Mouse (Mus musculus) midbrain, embryonic 16.5 days (tissue): ENCODE measurements around the gene C1qtnf7. TPM values are rescaled to one million over a fixed set of nuclear protein-coding genes. Genes with fewer than 3 reads are reported as not detected.

Experiments
- ATAC-seq: fragments of 200-750 bp; cut with Nextera tagmentation; 2 replicates; pipeline ENCODE4 v1.8.0; 2017; ENCODE audit warnings: moderate TSS enrichment
- H3K27ac ChIP-seq: fragments of 300-500 bp; sonication (generic); 2 replicates; pipeline ENCODE4 v1.5.1; 2014; ENCODE audit warnings: mild to moderate bottlenecking, low read length, mixed read lengths
- H3K27me3 ChIP-seq: fragments of 300-500 bp; sonication (generic); 2 replicates; pipeline ENCODE4 v1.6.1; 2014; ENCODE audit warnings: low read depth, low read length, mixed read lengths; ENCODE audit not compliant: control insufficient read depth, insufficient read depth
- H3K36me3 ChIP-seq: fragments of 300-500 bp; sonication (generic); 2 replicates; pipeline ENCODE4 v1.6.1; 2014; ENCODE audit warnings: mild to moderate bottlenecking, low read length, moderate library complexity, mixed read lengths; ENCODE audit not compliant: control insufficient read depth, insufficient read depth
- H3K4me1 ChIP-seq: fragments of 300-500 bp; sonication (generic); 2 replicates; pipeline ENCODE4 v1.6.1; 2014; ENCODE audit warnings: mild to moderate bottlenecking, low read length, mixed read lengths; ENCODE audit not compliant: control insufficient read depth, insufficient read depth
- H3K4me2 ChIP-seq: fragments of 300-500 bp; sonication (generic); 2 replicates; pipeline ENCODE4 v1.6.1; 2014; ENCODE audit warnings: mild to moderate bottlenecking, low read length, mixed read lengths
- H3K4me3 ChIP-seq: fragments of 300-500 bp; sonication (generic); 2 replicates; pipeline ENCODE4 v1.5.1; 2014; ENCODE audit warnings: low read depth, mild to moderate bottlenecking, low read length, moderate library complexity, mixed read lengths
- H3K9ac ChIP-seq: fragments of 300-500 bp; sonication (generic); 2 replicates; pipeline ENCODE4 v1.6.1; 2014; ENCODE audit warnings: low read depth, low read length, mixed read lengths
- H3K9me3 ChIP-seq: fragments of 300-500 bp; sonication (generic); replicated peaks from 2 replicates; pipeline ENCODE4 v1.6.1; 2014; ENCODE audit warnings: mild to moderate bottlenecking, low read length, mixed read lengths; ENCODE audit not compliant: control insufficient read depth, poor library complexity, severe bottlenecking
- WGBS: fragments of 180-500 bp; shearing (Covaris S2); extraction: QIAGEN DNeasy Blood & Tissue Kit; methylation state at CpG from one replicate; pipeline ENCODE4 v1.1.7; 2014; 5-methylcytosine and 5-hydroxymethylcytosine counted together
- polyA plus RNA-seq: library from polyadenylated mRNA; unstranded; fragments of >200 nt; fragmentation: Nextera tagmentation; extraction: Ambion mirVana; gene quantifications from 2 replicates; pipeline ENCODE4 v1.2.1, GENCODE M21; 2015

Gene C1qtnf7
- polyA plus RNA-seq, 1 experiment from 2014 or later: 1.1 TPM

DNA sequence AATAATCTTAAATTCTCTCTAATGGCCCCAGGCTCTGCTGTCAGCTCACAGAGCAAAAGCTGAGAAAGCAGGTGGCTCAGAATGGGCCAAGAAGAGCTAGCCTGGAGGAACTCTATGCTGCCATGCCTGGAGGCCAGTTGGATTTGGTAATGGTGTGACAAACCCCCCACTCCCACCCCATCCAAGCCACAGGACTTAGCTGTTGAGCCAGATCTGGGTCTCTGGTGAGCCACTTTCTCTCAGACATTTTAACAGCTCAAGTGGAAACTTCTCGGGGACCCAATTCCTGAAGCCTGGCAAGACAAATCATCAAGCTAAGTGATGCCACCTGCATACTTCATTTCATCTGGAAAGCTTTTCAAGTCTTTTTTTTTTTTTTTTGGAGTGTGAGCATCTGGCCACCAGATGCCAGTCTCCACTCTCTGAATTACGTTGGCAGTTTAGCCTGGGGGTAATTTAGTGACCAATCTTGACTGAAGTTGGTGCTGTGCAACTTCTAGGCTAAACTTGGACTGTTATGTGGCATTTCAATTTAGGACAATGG lies 11.0 kb upstream of the C1qtnf7 start:
- no peaks in the 10 kb centered on the region for H3K9me3 ChIP-seq
- no peaks in the 10 kb centered on the region for H3K36me3 ChIP-seq
- no peak overlapping the region for H3K4me3 ChIP-seq
- H3K27ac ChIP-seq: no peak overlapping the region
- no peaks in the 10 kb centered on the region for H3K4me1 ChIP-seq
- no peak overlapping the region for H3K4me2 ChIP-seq
- H3K27me3 ChIP-seq: no peaks in the 10 kb centered on the region
- WGBS: 76% methylated on average over 2 of the region's 2 CpGs
- no peak for ATAC-seq
- H3K9ac ChIP-seq: no peak overlapping the region

DNA sequence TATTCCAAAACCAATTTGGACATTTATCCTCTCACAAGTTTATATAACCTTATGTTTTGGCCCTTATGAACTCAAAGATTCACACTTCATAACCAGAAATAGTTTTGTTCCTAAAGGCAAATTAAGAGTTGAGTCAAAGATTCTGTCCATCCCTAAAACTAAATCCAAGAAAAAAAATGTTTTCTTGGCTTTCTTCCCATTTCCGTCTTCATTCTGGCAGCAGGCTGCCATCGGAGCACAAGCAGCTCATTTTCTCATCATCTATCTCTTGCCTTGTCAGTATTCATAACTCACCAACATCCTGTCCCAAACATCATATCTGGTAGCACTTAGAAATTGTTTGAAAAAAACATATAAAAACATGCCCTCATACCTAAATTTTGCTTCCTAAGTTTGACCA lies 6.9 kb upstream of the C1qtnf7 start:
- Histone ChIP-seq H3K27me3 (no peaks in the 10 kb centered on the region), H3K4me2 (no peak overlapping the region), H3K4me1 (no peaks in the 10 kb centered on the region), H3K9me3 (no peaks in the 10 kb centered on the region), H3K4me3 (no peak overlapping the region), H3K9ac (no peak overlapping the region), H3K27ac (no peak overlapping the region), H3K36me3 (no peaks in the 10 kb centered on the region)
- ATAC-seq: no peak
- WGBS: 77% methylated on average over 2 of the region's 2 CpGs

DNA sequence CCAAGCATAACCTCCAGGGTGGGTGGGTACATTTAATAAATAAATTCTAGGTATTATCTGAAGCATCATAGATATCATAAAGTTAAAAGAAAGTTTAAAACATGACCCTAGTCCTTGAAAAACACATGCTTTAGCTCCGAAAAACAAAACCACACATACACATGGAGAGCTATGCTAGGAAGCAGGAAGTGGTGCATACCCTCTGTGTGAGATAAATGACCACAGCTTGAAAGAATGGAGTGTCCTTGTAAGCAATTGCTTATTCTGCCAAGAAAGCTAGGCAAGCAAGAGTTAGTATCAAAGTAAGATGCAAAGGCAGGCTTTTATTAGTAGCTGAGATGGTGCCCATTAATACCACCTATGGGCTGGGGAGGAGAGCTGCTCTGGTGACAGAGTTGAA lies 6.4 kb upstream of the C1qtnf7 start:
- no peaks in the 10 kb centered on the region for H3K9me3 ChIP-seq
- no peak for ATAC-seq

DNA sequence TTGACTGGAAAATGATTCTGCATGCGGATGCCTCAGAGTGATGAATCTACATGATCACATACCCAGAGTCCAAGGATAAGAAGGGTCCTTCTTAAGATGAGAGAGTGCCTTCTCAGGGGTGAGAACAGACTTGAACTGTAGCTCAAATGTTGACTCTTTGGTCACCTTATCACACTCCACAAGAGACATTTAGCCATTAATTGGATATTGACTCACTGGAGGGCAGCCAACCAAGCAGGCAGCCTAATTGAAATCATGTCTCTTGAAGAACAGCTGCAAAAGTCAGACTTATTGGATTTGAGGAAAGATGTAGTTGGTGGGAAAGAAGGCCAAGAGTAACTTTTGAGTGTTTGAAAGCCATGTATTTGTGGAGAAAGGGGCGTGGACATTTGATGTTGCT lies 4.2 kb upstream of the C1qtnf7 start:
- H3K4me2 ChIP-seq: no peak overlapping the region
- H3K27me3 ChIP-seq: no peaks in the 10 kb centered on the region
- no peak overlapping the region for H3K4me3 ChIP-seq
- no peak for ATAC-seq
- no peaks in the 10 kb centered on the region for H3K36me3 ChIP-seq
- WGBS: 87% methylated on average over 2 of the region's 2 CpGs
- H3K4me1 ChIP-seq: no peaks in the 10 kb centered on the region
- no peak overlapping the region for H3K9ac ChIP-seq
- no peak overlapping the region for H3K27ac ChIP-seq
- no peaks in the 10 kb centered on the region for H3K9me3 ChIP-seq

More for the DNA sequence above, 6.4 kb upstream of the C1qtnf7 start:
- Histone ChIP-seq H3K4me2 (no peak overlapping the region), H3K36me3 (no peaks in the 10 kb centered on the region), H3K4me1 (no peaks in the 10 kb centered on the region), H3K9ac (no peak overlapping the region), H3K27me3 (no peaks in the 10 kb centered on the region), H3K4me3 (no peak overlapping the region), H3K27ac (no peak overlapping the region)
- WGBS: 88% methylated on average over 1 of the region's 1 CpGs

DNA sequence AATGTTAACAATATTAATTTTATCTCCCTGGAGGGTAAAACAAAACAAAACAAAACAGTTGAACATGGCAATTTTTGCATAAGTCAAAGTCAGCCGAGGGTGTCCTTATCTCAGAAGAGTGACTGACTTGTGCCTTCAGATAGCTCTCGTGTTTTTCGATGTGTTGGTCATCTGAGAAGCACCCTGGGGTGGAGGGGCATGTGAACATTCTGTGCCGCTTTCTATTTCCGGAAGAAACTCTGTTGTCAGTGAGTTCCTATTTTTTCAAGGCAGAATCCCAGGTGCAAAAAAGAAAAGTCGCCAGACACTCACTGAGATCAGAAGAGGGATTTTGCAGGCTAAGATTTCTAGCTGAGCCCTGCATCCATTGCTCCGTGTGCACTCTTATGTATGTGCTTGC lies 1.2 kb downstream of the C1qtnf7 start:
- no peak overlapping the region for H3K27ac ChIP-seq
- no peaks in the 10 kb centered on the region for H3K4me1 ChIP-seq
- H3K27me3 ChIP-seq: no peaks in the 10 kb centered on the region
- no peaks in the 10 kb centered on the region for H3K36me3 ChIP-seq
- no peak overlapping the region for H3K4me3 ChIP-seq
- ATAC-seq: no peak
- no peak overlapping the region for H3K9ac ChIP-seq
- no peak overlapping the region for H3K4me2 ChIP-seq
- WGBS: 80% methylated on average over 7 of the region's 7 CpGs
- H3K9me3 ChIP-seq: no peaks in the 10 kb centered on the region

DNA sequence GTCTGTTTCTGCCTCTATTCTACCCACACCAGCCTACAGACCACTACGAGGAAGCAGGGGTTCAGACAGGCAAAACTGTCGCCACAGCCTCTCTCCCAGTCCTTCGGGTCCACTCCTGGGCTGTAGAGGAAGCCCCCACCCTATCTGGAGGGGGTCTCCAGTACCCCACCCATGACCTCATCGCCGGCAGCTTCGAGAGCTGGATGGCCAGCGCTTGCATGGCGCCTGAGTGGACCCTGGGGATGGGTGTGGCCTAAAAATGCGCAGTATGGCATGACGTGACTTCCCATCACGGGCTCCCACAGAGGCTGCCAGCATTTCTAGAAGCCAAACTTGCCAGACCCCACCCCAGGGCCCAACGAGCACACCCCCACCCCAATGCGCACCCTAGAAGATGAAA lies 2.0 kb downstream of the C1qtnf7 start:
- no peak overlapping the region for H3K9ac ChIP-seq
- ATAC-seq: no peak
- H3K36me3 ChIP-seq: no peaks in the 10 kb centered on the region
- no peak overlapping the region for H3K27ac ChIP-seq
- H3K4me3 ChIP-seq: no peak overlapping the region
- 94% methylated on average over 13 of the region's 13 CpGs for WGBS
- no peaks in the 10 kb centered on the region for H3K27me3 ChIP-seq
- no peaks in the 10 kb centered on the region for H3K9me3 ChIP-seq
- no peaks in the 10 kb centered on the region for H3K4me1 ChIP-seq
- H3K4me2 ChIP-seq: no peak overlapping the region

DNA sequence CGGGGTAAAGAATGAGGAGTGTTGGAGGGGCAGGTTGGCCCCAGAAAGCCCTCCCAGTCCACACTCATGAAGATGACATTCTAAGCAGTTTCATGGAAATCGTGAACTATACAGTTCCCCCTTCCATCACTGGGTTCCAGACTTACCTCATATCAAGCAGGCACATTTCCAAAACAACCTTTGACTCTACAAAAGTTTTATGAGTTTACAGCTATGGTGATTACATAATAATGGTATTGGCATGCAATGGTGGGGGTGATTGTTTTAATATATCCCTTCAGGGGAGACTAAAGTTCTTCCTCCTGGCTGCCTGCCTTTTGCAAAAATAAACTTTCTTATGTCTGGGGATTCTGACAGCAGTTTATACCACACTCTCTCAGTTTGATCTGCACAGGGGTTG lies 4.6 kb downstream of the C1qtnf7 start:
- H3K9me3 ChIP-seq: no peaks in the 10 kb centered on the region
- no peak overlapping the region for H3K4me3 ChIP-seq
- no peak for ATAC-seq
- WGBS: 82% methylated on average over 2 of the region's 2 CpGs
- no peaks in the 10 kb centered on the region for H3K27me3 ChIP-seq
- H3K4me1 ChIP-seq: no peaks in the 10 kb centered on the region
- H3K9ac ChIP-seq: no peak overlapping the region
- H3K27ac ChIP-seq: no peak overlapping the region
- H3K36me3 ChIP-seq: no peaks in the 10 kb centered on the region
- H3K4me2 ChIP-seq: no peak overlapping the region

DNA sequence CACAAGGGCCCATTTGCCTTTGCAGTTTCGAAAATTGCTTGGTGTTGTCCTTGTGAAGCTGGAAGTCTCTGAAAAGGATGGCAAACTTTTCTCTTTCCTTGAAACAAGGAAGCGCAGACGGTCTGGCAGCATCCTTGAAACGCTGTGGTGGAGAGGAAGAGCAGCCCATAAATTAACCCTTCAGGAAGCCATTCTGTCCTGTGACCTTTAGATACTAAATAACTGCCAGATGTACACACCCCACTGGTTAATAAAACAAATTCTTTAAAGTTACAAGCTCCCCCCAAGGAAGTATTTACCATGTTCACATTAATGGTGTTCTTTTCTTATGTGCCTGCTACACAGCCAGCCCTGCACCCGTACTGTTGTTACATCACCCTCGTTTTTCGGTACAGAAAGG lies 6.0 kb downstream of the C1qtnf7 start:
- Histone ChIP-seq H3K36me3 (no peaks in the 10 kb centered on the region), H3K4me2 (no peak overlapping the region), H3K4me1 (no peaks in the 10 kb centered on the region), H3K9me3 (no peaks in the 10 kb centered on the region), H3K4me3 (no peak overlapping the region), H3K9ac (no peak overlapping the region), H3K27ac (no peak overlapping the region), H3K27me3 (no peaks in the 10 kb centered on the region)
- WGBS: 93% methylated on average over 7 of the region's 7 CpGs
- ATAC-seq: no peak

DNA sequence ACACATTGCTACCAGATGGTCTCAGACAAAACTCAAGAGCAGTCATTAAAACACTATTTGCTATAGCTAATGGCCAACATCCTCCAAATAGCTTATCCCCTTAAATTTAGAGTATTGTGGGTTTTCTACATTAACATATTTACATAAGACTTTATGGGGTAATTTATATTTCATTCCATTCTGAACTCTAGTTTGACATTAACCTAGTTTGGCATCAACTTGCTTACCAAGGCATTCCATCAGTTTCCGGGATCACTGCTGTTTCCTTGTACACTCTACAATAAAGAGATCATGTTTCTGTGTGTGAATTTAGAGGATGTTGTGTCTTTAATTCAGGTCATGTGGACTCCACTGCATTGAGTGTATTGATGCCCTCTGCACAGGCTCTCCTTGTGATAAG lies 7.5 kb downstream of the C1qtnf7 start:
- Histone ChIP-seq H3K9ac (no peak overlapping the region), H3K4me1 (no peaks in the 10 kb centered on the region), H3K4me2 (no peak overlapping the region), H3K27me3 (no peaks in the 10 kb centered on the region), H3K4me3 (no peak overlapping the region), H3K27ac (no peak overlapping the region), H3K36me3 (no peaks in the 10 kb centered on the region), H3K9me3 (no peaks in the 10 kb centered on the region)
- no peak for ATAC-seq
- 79% methylated on average over 1 of the region's 1 CpGs for WGBS
